Mouse (Mus musculus) cortical plate, adult 2 months (tissue): ENCODE results near the gene Galm.

ENCODE experiments used
- CTCF ChIP-seq: fragments of 200-500 bp; IDR thresholded peaks from 2 replicates; pipeline ENCODE4 v1.5.1; 2011; ENCODE audit warnings: mild to moderate bottlenecking, control low read depth, low read length; ENCODE audit not compliant: insufficient read depth; ENCODE audit errors: extremely low read depth
- POLR2A ChIP-seq: fragments of 200-500 bp; IDR thresholded peaks from 2 replicates; pipeline ENCODE4 v1.6.1; 2011; ENCODE audit warnings: mild to moderate bottlenecking, low read length, control low read depth; ENCODE audit not compliant: insufficient read depth; ENCODE audit errors: extremely low read depth

DNA sequence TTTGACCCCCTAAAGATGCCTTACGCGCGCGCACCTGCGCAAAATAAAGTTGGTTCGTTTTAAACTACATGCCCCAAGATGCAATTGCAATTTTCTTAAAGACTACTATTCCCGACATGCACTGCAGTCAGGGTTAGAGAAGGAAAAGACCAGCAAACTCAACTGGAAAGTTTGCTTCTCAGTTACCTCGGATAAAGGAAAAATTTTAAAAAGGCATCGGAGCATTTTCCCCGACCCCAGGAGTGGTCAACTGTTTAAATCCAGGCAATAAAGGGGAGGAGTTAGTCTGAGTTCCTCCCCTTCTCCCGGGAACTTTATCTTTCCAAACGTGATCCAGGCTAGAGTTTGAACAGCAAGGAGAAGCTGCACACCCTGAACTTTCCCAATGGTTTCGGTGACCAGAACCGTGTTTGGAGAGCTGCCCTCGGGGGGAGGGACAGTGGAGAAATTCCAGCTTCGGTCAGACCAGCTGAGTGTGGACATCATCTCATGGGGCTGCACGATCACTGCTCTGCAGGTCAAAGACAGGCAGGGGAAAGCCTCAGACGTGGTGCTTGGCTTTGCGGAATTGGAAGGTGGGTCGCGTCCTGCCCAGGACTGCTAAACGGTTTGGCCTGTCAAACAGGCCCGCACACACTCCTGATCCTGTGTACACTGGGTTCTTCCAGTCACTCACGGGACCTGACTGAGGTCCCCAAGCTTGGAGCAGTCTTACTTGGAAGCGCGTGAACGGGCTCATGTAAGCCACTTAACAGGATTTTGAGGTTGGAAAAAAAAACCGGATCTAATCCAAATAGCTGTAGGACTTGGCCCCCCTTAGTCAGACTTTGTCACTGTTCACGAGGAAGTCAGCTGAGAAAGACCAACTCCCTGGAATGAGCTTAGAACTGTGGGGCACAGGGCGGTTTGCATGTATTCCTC is at the start of gene Galm:
- TF ChIP-seq CTCF: no peak
- no peak for TF ChIP-seq POLR2A
